Mouse (Mus musculus) retina, embryonic 14.5 days (tissue): ENCODE measurements around the gene Taar2.

Experiments
- DNase-seq: peaks from one replicate; pipeline ENCODE4 v3.0.0-alpha.2; 2015; ENCODE audit warnings: low spot score

Gene Taar2

GRCm38 (mm10) chr10:23938312-23938711 lies at the start of gene Taar2:
Gene Taar2 (plus strand): TSS chr10:23938572.
- DNase-seq = no peak

- DNase-seq = no peak
Measured at GRCm38 (mm10) chr10:23892987-23893386, 45.4 kb upstream of the Taar2 start.

- peak; percentile 4 for DNase-seq
Measured at GRCm38 (mm10) chr10:23894601-23895349, 43.6 kb upstream of the Taar2 start, which contains the start of gene Vnn1. Gene Vnn1 (plus strand): TSS chr10:23894688.

- no peak for DNase-seq
Measured at GRCm38 (mm10) chr10:23895376-23895775, 43.0 kb upstream of the Taar2 start.

- no peak for DNase-seq
Measured at GRCm38 (mm10) chr10:23901119-23901518, 37.3 kb upstream of the Taar2 start.

- DNase-seq = no peak
Measured at GRCm38 (mm10) chr10:23905661-23906060, 32.7 kb upstream of the Taar2 start.

GRCm38 (mm10) chr10:23920056-23920455 lies 18.3 kb upstream of the Taar2 start, which contains the start of gene Taar1:
Gene Taar1 (plus strand): TSS chr10:23920356.
- no peak for DNase-seq

- no peak for DNase-seq
Measured at GRCm38 (mm10) chr10:23922468-23922867, 15.9 kb upstream of the Taar2 start.

- no peak for DNase-seq
Measured at GRCm38 (mm10) chr10:23923941-23924340, 14.4 kb upstream of the Taar2 start.

GRCm38 (mm10) chr10:23937613-23938012 lies 759 bp upstream of the Taar2 start:
- DNase-seq = no peak

- peak; percentile 5 for DNase-seq
Measured at GRCm38 (mm10) chr10:23942465-23942864, 4.1 kb downstream of the Taar2 start.

- DNase-seq = no peak
Measured at GRCm38 (mm10) chr10:23948026-23948425, 9.7 kb downstream of the Taar2 start.

GRCm38 (mm10) chr10:23949508-23950005 lies 11.2 kb downstream of the Taar2 start, which contains the start of gene Taar3:
Gene Taar3 (plus strand): TSS chr10:23949558.
- no peak for DNase-seq

GRCm38 (mm10) chr10:23951714-23952113 lies 13.3 kb downstream of the Taar2 start:
- no peak for DNase-seq

- no peak for DNase-seq
Measured at GRCm38 (mm10) chr10:23959071-23959470, 20.7 kb downstream of the Taar2 start.

- DNase-seq = no peak
Measured at GRCm38 (mm10) chr10:23960444-23960915, 22.1 kb downstream of the Taar2 start, which contains the start of gene Taar4. Gene Taar4 (plus strand): TSS chr10:23960494.

- DNase-seq = no peak
Measured at GRCm38 (mm10) chr10:23963444-23963843, 25.1 kb downstream of the Taar2 start.

GRCm38 (mm10) chr10:23964921-23965610 lies 26.7 kb downstream of the Taar2 start:
- no peak for DNase-seq

GRCm38 (mm10) chr10:23970656-23971165 lies 32.3 kb downstream of the Taar2 start, which contains the start of gene Taar5:
Gene Taar5 (plus strand): TSS chr10:23970706.
- no peak for DNase-seq

GRCm38 (mm10) chr10:23971256-23971655 lies 32.9 kb downstream of the Taar2 start:
- DNase-seq = no peak

- no peak for DNase-seq
Measured at GRCm38 (mm10) chr10:23977958-23978357, 39.6 kb downstream of the Taar2 start.

GRCm38 (mm10) chr10:23978901-23979705 lies 40.7 kb downstream of the Taar2 start:
- peak; percentile 86 for DNase-seq
